ENCODE assay signal across 39 mouse cellular contexts in the genomic region with DNA sequence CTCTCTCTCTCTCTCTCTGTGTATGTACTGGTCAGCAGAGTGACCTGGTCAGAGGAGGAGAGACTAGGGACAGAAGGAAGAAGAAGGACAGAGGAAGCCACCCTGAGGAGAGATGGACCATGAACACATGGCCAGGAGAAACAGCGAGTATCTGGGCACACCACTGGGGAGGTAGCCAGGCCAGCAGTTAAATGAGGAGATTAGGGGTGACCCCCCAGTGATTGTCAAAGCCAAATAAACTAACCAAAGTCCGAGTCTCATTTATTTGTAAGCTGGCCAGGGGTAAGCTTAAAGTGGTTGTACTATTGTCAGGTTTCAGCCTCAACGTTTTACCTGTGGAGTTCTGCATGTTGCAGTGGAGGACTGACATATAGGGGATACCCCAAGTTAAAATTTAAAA. TPM values are rescaled to one million over a fixed set of nuclear protein-coding genes. Genes with fewer than 3 reads are reported as not detected.
"Had no signal": no experiment of that assay in that cellular context is flagged by ENCODE, and none has a peak within 500 bp of the region (broad histone marks: within the 10 kb centered on the region; RNA-seq: fewer than 3 reads in every experiment).

No protein-coding gene starts in this region.

- H3K4me3 ChIP-seq: heart, adult 2 months; heart, embryonic 10.5 days; heart, embryonic 12.5 days; heart, embryonic 13.5 days; heart, embryonic 15.5 days; hindbrain, embryonic 10.5 days; hindbrain, embryonic 12.5 days; hindbrain, embryonic 13.5 days; hindbrain, embryonic 15.5 days; intestine, embryonic 15.5 days; kidney, embryonic 15.5 days; layer of hippocampus, adult 2 months had no signal

- H3K4me2 ChIP-seq: heart, embryonic 11.5 days; heart, embryonic 12.5 days; heart, embryonic 13.5 days; heart, embryonic 15.5 days; hindbrain, embryonic 12.5 days; hindbrain, embryonic 13.5 days; hindbrain, embryonic 14.5 days; hindbrain, embryonic 15.5 days; intestine, embryonic 15.5 days; kidney, embryonic 15.5 days had no signal

- H3K9ac ChIP-seq: heart, embryonic 12.5 days; heart, embryonic 13.5 days; heart, embryonic 15.5 days; hindbrain, embryonic 12.5 days; hindbrain, embryonic 13.5 days; hindbrain, embryonic 14.5 days; hindbrain, embryonic 15.5 days; intestine, embryonic 15.5 days; kidney, embryonic 15.5 days had no signal

- ATAC-seq: hindbrain, embryonic 16.5 days; hindbrain, postnatal 0 days; inflammation-experienced regulatory T-cells, adult 6 months; intestine, embryonic 15.5 days; intestine, embryonic 16.5 days; intestine, postnatal 0 days had no signal

- H3K9me3 ChIP-seq: heart, embryonic 10.5 days; heart, embryonic 12.5 days; heart, embryonic 13.5 days; heart, embryonic 15.5 days; hindbrain, embryonic 10.5 days; hindbrain, embryonic 12.5 days; hindbrain, embryonic 13.5 days; hindbrain, embryonic 15.5 days; intestine, embryonic 15.5 days; kidney, embryonic 15.5 days had no signal

- DNase-seq: heart, adult 2 months; heart, postnatal 10 days; heart, postnatal 14 days; heart, postnatal 36 days; kidney, adult 11 months; kidney, adult 18-20 months; kidney, adult 2 months; kidney, adult 8-10 months; kidney, adult 9 months; kidney, postnatal 10 days; kidney, postnatal 14 days; kidney, postnatal 25 days; kidney, postnatal 36 days; kidney, postnatal 4 days; layer of hippocampus, adult 9-11 months; layer of hippocampus, postnatal 36 days had no signal

- H3K36me3 ChIP-seq: heart, embryonic 10.5 days; heart, embryonic 12.5 days; heart, embryonic 13.5 days; heart, embryonic 15.5 days; hindbrain, embryonic 10.5 days; hindbrain, embryonic 12.5 days; hindbrain, embryonic 13.5 days; hindbrain, embryonic 15.5 days; intestine, embryonic 15.5 days had no signal

- H3K27ac ChIP-seq: heart, adult 2 months; heart, embryonic 10.5 days; heart, embryonic 13.5 days; heart, embryonic 15.5 days; hindbrain, embryonic 10.5 days; hindbrain, embryonic 12.5 days; hindbrain, embryonic 13.5 days; hindbrain, embryonic 14.5 days; hindbrain, embryonic 15.5 days; hindbrain, postnatal 0 days; intestine, embryonic 15.5 days; kidney, embryonic 15.5 days; kidney, postnatal 0 days; layer of hippocampus, adult 2 months had no signal

- H3K27me3 ChIP-seq: heart, embryonic 12.5 days; heart, embryonic 13.5 days; heart, embryonic 15.5 days; hindbrain, embryonic 12.5 days; hindbrain, embryonic 13.5 days; hindbrain, embryonic 15.5 days; intestine, embryonic 15.5 days; kidney, embryonic 15.5 days had no signal

RNA-seq across cellular contexts. Expression of gene Arg1, which starts 3.0 kb away (rescaled TPM):
- total RNA-seq: heart, adult 2 months; heart, adult 8-10 months; heart, postnatal 10 days; heart, postnatal 36 days; hematopoietic stem cell, adult 5-6 weeks; layer of hippocampus, adult 18-20 months; layer of hippocampus, postnatal 14 days; layer of hippocampus, postnatal 36 days had no signal
